Mouse (Mus musculus) megakaryocyte, embryonic 14.5 days (primary cell): ENCODE results near the gene Rpl18.

Experiments used
- FLI1 ChIP-seq: IDR thresholded peaks from 2 replicates; pipeline ENCODE4 v1.6.1; 2012; ENCODE audit warnings: low read length, inconsistent platforms, mixed read lengths
- GATA1 ChIP-seq: IDR thresholded peaks from 3 replicates; pipeline ENCODE4 v1.6.1; 2012; ENCODE audit warnings: mixed read lengths, low read length, inconsistent platforms, borderline replicate concordance

GRCm38 (mm10) chr7:45739820-45740219 is 24.6 kb downstream of the Rpl18 start:
- no peak for TF ChIP-seq GATA1
- TF ChIP-seq FLI1 = no peak
